Mouse (Mus musculus): ENCODE data around the gene Spag17. TPM values are rescaled to one million over a fixed set of nuclear protein-coding genes. Genes with fewer than 3 reads are reported as not detected.

Spag17 gene
- polyA plus RNA-seq, 1 experiment from 2014 or later = 0.43 TPM

DNA sequence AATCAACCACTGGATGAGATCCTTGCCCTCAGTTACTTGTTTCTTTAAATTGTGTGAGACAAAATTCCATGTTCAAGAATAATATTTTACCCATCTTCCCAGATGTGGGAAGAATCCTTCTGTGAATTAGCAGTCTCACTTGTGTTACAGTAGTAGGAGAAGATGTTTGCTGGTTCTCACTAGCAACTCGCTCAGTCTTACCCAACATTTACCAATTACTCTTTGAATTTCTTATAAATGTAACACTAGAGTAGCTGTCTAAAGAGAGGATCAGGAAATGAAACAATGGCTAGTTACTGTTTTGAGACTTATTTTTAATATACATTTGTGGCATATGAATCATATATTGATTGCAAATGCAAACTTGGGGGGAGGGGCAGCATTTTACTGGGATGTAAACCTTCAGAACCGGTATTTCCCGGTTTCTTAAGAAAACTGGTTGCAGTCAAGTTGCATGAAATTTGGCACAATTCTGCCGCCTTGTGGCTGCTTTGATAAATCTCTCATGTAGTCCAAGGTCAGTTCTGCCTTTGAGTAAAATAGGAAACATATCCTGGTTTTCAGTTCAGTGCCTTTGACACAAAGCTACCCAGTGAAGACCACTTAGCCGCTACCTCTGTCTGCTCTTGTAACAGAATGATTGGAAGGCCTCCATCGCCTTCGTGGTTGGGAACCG lies 53.5 kb downstream of the Spag17 start:
- no peak for ATAC-seq (replicated peaks; ENCODE audit: insufficient number of reproducible peaks, low FRiP score, low TSS enrichment, low read depth)
- Histone ChIP-seq H3K4me1 (ENCODE audit: control insufficient read depth, insufficient read depth, low read length) (no peaks in the 10 kb centered on the region), H3K4me3 (ENCODE audit: low read depth, low read length) (no peak overlapping the region), H3K4me2 (ENCODE audit: low read depth, low read length) (no peak overlapping the region), H3K9me3 (replicated peaks; ENCODE audit: control insufficient read depth, low read length) (no peaks in the 10 kb centered on the region), H3K27me3 (ENCODE audit: control insufficient read depth, insufficient read depth, low read length) (no peaks in the 10 kb centered on the region), H3K9ac (replicated peaks; ENCODE audit: low read length) (no peak overlapping the region), H3K27ac (replicated peaks; ENCODE audit: low read depth, low read length) (no peak overlapping the region), H3K36me3 (replicated peaks; ENCODE audit: control insufficient read depth, insufficient read depth, low read depth, low read length) (no peaks in the 10 kb centered on the region)
- WGBS = 30% methylated on average over 8 of the region's 8 CpGs
- peak; percentile 91 for DNase-seq (ENCODE audit: low spot score)

GRCm38 (mm10) chr3:99945171-99945570 lies 60.0 kb downstream of the Spag17 start:
- H3K4me1 ChIP-seq (ENCODE audit: control insufficient read depth, insufficient read depth, low read length) = no peaks in the 10 kb centered on the region
- no peak overlapping the region for H3K9ac ChIP-seq (replicated peaks; ENCODE audit: low read length)
- DNase-seq (ENCODE audit: low spot score) = no peak
- WGBS = 61% methylated on average over 2 of the region's 2 CpGs
- H3K4me2 ChIP-seq (ENCODE audit: low read depth, low read length) = no peak overlapping the region
- no peaks in the 10 kb centered on the region for H3K36me3 ChIP-seq (replicated peaks; ENCODE audit: control insufficient read depth, insufficient read depth, low read depth, low read length)
- no peak overlapping the region for H3K27ac ChIP-seq (replicated peaks; ENCODE audit: low read depth, low read length)
- ATAC-seq (replicated peaks; ENCODE audit: insufficient number of reproducible peaks, low FRiP score, low TSS enrichment, low read depth) = no peak
- H3K4me3 ChIP-seq (ENCODE audit: low read depth, low read length) = no peak overlapping the region
- no peaks in the 10 kb centered on the region for H3K9me3 ChIP-seq (replicated peaks; ENCODE audit: control insufficient read depth, low read length)
- H3K27me3 ChIP-seq (ENCODE audit: control insufficient read depth, insufficient read depth, low read length) = no peaks in the 10 kb centered on the region

DNA sequence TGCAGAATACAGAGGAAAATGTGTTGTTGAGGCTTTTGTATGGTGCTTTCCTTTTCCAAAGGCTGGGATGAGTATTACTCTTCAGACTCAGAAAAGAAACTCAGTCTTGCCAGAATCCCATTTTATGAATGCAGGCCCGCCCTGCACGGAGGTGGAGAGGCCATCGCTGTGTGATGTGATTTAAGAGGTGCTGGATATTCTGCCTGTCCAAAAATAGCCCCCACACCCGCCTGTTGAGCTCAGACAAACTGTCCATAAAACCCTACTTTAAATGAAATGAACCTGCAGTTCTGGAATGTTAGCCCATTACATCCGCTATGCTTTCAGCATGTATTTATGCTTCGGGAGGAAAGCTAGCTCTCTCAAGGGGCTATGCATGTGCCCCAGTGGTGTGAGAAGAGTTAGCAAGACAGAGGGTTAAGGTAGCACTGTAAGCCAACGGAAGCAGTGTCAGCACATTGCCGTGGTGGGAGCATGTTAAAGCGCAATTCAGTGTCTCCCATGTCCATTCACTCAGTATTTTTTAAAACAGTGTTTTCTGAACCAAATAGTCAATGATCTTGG lies 68.9 kb downstream of the Spag17 start:
- Histone ChIP-seq H3K4me1 (ENCODE audit: control insufficient read depth, insufficient read depth, low read length) (no peaks in the 10 kb centered on the region; the same call in 1 of the 2 replicates), H3K27ac (replicated peaks; ENCODE audit: low read depth, low read length) (no peak overlapping the region), H3K27me3 (ENCODE audit: control insufficient read depth, insufficient read depth, low read length) (no peaks in the 10 kb centered on the region), H3K9ac (replicated peaks; ENCODE audit: low read length) (no peak overlapping the region), H3K4me2 (ENCODE audit: low read depth, low read length) (no peak overlapping the region), H3K9me3 (replicated peaks; ENCODE audit: control insufficient read depth, low read length) (no peaks in the 10 kb centered on the region), H3K36me3 (replicated peaks; ENCODE audit: control insufficient read depth, insufficient read depth, low read depth, low read length) (no peaks in the 10 kb centered on the region), H3K4me3 (ENCODE audit: low read depth, low read length) (no peak overlapping the region)
- DNase-seq (ENCODE audit: low spot score) (no peak), ATAC-seq (replicated peaks; ENCODE audit: insufficient number of reproducible peaks, low FRiP score, low TSS enrichment, low read depth) (no peak)
- WGBS = 77% methylated on average over 9 of the region's 9 CpGs

- Histone ChIP-seq H3K27me3 (ENCODE audit: control insufficient read depth, insufficient read depth, low read length) (no peaks in the 10 kb centered on the region), H3K36me3 (replicated peaks; ENCODE audit: control insufficient read depth, insufficient read depth, low read depth, low read length) (no peaks in the 10 kb centered on the region), H3K9me3 (replicated peaks; ENCODE audit: control insufficient read depth, low read length) (no peaks in the 10 kb centered on the region), H3K9ac (replicated peaks; ENCODE audit: low read length) (no peak overlapping the region), H3K4me1 (ENCODE audit: control insufficient read depth, insufficient read depth, low read length) (no peaks in the 10 kb centered on the region; the same call in 1 of the 2 replicates), H3K4me2 (ENCODE audit: low read depth, low read length) (no peak overlapping the region), H3K4me3 (ENCODE audit: low read depth, low read length) (no peak overlapping the region), H3K27ac (replicated peaks; ENCODE audit: low read depth, low read length) (no peak overlapping the region)
- DNase-seq (ENCODE audit: low spot score) (no peak), ATAC-seq (replicated peaks; ENCODE audit: insufficient number of reproducible peaks, low FRiP score, low TSS enrichment, low read depth) (no peak)
Measured at GRCm38 (mm10) chr3:99956517-99956916, 71.3 kb downstream of the Spag17 start.

GRCm38 (mm10) chr3:99959805-99960485 lies 74.7 kb downstream of the Spag17 start:
- no peak for DNase-seq (ENCODE audit: low spot score)
- ATAC-seq (replicated peaks; ENCODE audit: insufficient number of reproducible peaks, low FRiP score, low TSS enrichment, low read depth) = no peak
- no peak overlapping the region for H3K4me3 ChIP-seq (ENCODE audit: low read depth, low read length)
- H3K36me3 ChIP-seq (replicated peaks; ENCODE audit: control insufficient read depth, insufficient read depth, low read depth, low read length) = no peaks in the 10 kb centered on the region
- 62% methylated on average over 7 of the region's 7 CpGs for WGBS
- H3K9ac ChIP-seq (replicated peaks; ENCODE audit: low read length) = no peak overlapping the region
- no peaks in the 10 kb centered on the region for H3K9me3 ChIP-seq (replicated peaks; ENCODE audit: control insufficient read depth, low read length)
- no peaks in the 10 kb centered on the region for H3K27me3 ChIP-seq (ENCODE audit: control insufficient read depth, insufficient read depth, low read length)
- no peak overlapping the region for H3K4me2 ChIP-seq (ENCODE audit: low read depth, low read length)
- H3K27ac ChIP-seq (replicated peaks; ENCODE audit: low read depth, low read length) = no peak overlapping the region
- no peaks in the 10 kb centered on the region for H3K4me1 ChIP-seq (ENCODE audit: control insufficient read depth, insufficient read depth, low read length)

DNA sequence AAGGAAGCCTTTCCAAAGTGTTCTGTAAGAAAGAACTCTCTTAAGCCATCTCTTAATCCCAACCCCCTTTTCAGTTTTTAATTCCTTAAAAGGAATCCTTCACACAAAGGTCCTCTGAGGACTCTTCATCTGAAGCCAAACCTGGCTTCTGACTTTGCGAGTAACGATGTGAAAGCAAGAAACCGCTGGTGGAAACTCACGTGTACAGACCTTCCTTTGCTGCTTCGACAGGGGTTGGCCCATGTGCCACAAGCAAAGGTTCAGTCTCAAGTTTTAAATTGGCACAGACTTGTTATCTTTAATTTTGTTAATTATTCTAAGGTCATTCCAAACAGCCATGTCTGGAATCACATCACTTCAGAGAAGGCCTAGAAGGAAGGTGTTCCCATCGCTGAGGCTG lies 79.1 kb downstream of the Spag17 start:
- no peaks in the 10 kb centered on the region for H3K9me3 ChIP-seq (replicated peaks; ENCODE audit: control insufficient read depth, low read length)
- H3K36me3 ChIP-seq (replicated peaks; ENCODE audit: control insufficient read depth, insufficient read depth, low read depth, low read length) = no peaks in the 10 kb centered on the region
- H3K4me1 ChIP-seq (ENCODE audit: control insufficient read depth, insufficient read depth, low read length) = no peaks in the 10 kb centered on the region
- no peak for ATAC-seq (replicated peaks; ENCODE audit: insufficient number of reproducible peaks, low FRiP score, low TSS enrichment, low read depth)
- H3K27ac ChIP-seq (replicated peaks; ENCODE audit: low read depth, low read length) = no peak overlapping the region
- H3K27me3 ChIP-seq (ENCODE audit: control insufficient read depth, insufficient read depth, low read length) = no peaks in the 10 kb centered on the region
- H3K9ac ChIP-seq (replicated peaks; ENCODE audit: low read length) = no peak overlapping the region
- 88% methylated on average over 6 of the region's 6 CpGs for WGBS
- no peak overlapping the region for H3K4me2 ChIP-seq (ENCODE audit: low read depth, low read length)
- H3K4me3 ChIP-seq (ENCODE audit: low read depth, low read length) = no peak overlapping the region
- DNase-seq (ENCODE audit: low spot score) = no peak

GRCm38 (mm10) chr3:99965863-99966262 lies 80.7 kb downstream of the Spag17 start:
- H3K4me2 ChIP-seq (ENCODE audit: low read depth, low read length) = no peak overlapping the region
- no peak overlapping the region for H3K4me3 ChIP-seq (ENCODE audit: low read depth, low read length)
- no peaks in the 10 kb centered on the region for H3K36me3 ChIP-seq (replicated peaks; ENCODE audit: control insufficient read depth, insufficient read depth, low read depth, low read length)
- no peak overlapping the region for H3K27ac ChIP-seq (replicated peaks; ENCODE audit: low read depth, low read length)
- no peak for ATAC-seq (replicated peaks; ENCODE audit: insufficient number of reproducible peaks, low FRiP score, low TSS enrichment, low read depth)
- WGBS = 22% methylated on average over 4 of the region's 4 CpGs
- no peaks in the 10 kb centered on the region for H3K27me3 ChIP-seq (ENCODE audit: control insufficient read depth, insufficient read depth, low read length)
- no peak overlapping the region for H3K9ac ChIP-seq (replicated peaks; ENCODE audit: low read length)
- DNase-seq (ENCODE audit: low spot score) = peak; percentile 52
- H3K4me1 ChIP-seq (ENCODE audit: control insufficient read depth, insufficient read depth, low read length) = no peaks in the 10 kb centered on the region
- H3K9me3 ChIP-seq (replicated peaks; ENCODE audit: control insufficient read depth, low read length) = no peaks in the 10 kb centered on the region

- DNase-seq (ENCODE audit: low spot score) (no peak), ATAC-seq (replicated peaks; ENCODE audit: insufficient number of reproducible peaks, low FRiP score, low TSS enrichment, low read depth) (no peak)
- WGBS = 26% methylated on average over 2 of the region's 2 CpGs
- Histone ChIP-seq H3K9ac (replicated peaks; ENCODE audit: low read length) (no peak overlapping the region), H3K36me3 (replicated peaks; ENCODE audit: control insufficient read depth, insufficient read depth, low read depth, low read length) (no peaks in the 10 kb centered on the region), H3K27ac (replicated peaks; ENCODE audit: low read depth, low read length) (no peak overlapping the region), H3K27me3 (ENCODE audit: control insufficient read depth, insufficient read depth, low read length) (no peaks in the 10 kb centered on the region), H3K4me1 (ENCODE audit: control insufficient read depth, insufficient read depth, low read length) (no peaks in the 10 kb centered on the region), H3K4me2 (ENCODE audit: low read depth, low read length) (no peak overlapping the region), H3K4me3 (ENCODE audit: low read depth, low read length) (no peak overlapping the region), H3K9me3 (replicated peaks; ENCODE audit: control insufficient read depth, low read length) (no peaks in the 10 kb centered on the region)
Measured at GRCm38 (mm10) chr3:99966285-99966684, 81.1 kb downstream of the Spag17 start.

All from embryonic facial prominence, embryonic 11.5 days (tissue).